Mouse (Mus musculus): ENCODE results near the gene Vkorc1l1.

The Vkorc1l1 gene

GRCm38 (mm10) chr5:130002301-130003146 lies 60.8 kb downstream of the Vkorc1l1 start, which contains the start of gene Gusb:
Gene Gusb (minus strand): TSS chr5:130003049.
- peak; percentile 83 for DNase-seq

GRCm38 (mm10) chr5:130003229-130003628 lies 61.5 kb downstream of the Vkorc1l1 start:
- DNase-seq, result peak; percentile 25

DNA sequence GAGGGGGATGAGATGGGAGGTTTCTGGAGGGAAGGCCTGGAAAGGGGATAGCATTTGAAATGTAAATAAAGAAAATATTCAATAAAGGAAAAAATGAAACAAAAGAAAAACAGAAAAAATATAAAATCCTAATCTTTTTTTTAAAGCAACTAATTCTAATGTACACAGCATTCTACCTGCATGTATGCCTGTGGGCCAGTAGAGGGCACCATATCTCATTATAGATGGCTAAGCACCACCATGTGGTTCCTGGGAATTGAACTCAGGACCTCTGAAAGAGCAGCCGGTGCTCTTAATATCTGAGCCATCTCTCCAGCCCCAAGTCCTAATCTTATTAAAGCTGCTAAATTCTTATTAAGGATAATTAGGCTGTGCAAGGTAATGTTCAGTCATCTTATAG lies 65.6 kb downstream of the Vkorc1l1 start:
- no peak for DNase-seq

DNA sequence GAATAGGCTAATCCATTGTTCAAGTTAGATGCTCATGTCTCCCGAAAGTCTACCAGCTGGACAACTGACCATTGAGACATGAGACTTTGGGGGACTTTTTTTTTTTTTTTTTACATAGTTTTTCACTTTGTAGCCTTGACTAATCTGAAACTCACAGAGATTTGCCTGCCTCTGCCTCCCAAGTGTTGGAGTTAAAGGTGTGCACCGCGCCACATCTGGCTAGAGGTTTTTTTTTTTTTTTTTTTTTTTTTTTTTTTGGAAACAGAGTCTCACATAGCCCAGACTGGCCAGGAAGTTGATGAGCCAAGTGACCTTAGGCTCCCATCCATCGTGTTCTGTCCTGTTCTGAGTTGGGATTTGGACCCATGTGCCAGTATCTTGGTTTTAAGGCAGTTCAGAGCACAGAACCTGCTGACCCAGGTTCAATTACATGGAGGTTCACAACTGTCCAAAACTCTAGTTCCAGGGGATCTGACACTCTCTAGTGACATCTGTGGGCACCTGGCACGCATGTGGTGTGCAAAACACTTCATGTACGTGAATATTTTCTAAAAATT lies 66.3 kb downstream of the Vkorc1l1 start:
- DNase-seq, result no peak

DNA sequence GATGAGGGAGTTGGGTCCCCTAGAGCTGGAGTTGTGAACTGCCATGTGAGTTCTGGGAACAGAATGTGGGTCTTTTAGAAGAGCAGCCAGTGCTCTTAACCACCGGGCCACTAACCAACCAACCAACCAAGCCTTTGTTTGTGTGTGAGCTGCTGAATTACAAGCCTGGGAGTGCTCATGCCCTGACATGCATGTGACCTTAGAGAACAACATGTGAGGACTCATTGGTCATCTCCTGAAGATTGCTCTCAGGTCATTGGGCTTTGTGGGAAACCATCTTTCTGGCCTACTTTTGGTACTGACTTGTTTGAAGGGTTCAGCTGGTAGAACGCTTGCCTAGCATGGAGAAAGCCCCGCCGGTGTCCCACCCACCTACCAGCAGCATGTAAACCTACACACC lies 68.0 kb downstream of the Vkorc1l1 start:
- no peak for DNase-seq

DNA sequence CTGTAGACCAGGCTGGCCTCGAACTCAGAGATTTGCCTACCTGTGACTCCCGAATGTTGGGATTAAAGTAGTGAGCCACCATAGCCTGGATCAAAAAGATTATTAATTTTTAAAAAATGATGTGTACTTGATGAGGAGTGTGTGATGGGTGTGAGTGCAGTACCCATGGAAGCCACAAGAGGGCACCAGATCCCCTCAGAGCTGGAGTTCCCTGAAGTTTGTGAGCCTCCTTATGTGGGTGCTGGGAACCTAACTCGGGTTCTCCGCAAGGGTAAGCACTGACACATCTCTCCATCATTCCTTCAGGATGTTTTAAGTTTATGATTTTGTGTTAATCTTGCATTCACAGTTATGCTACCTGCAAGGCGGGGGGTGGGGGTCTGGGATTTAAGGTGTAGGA lies 69.2 kb downstream of the Vkorc1l1 start:
- no peak for DNase-seq

- no peak for DNase-seq
Observed at GRCm38 (mm10) chr5:130015104-130015503, 73.3 kb downstream of the Vkorc1l1 start.

GRCm38 (mm10) chr5:130019461-130019860 lies 77.7 kb downstream of the Vkorc1l1 start:
- no peak for DNase-seq

- no peak for DNase-seq
Observed at GRCm38 (mm10) chr5:130021361-130021966, 79.7 kb downstream of the Vkorc1l1 start.

DNA sequence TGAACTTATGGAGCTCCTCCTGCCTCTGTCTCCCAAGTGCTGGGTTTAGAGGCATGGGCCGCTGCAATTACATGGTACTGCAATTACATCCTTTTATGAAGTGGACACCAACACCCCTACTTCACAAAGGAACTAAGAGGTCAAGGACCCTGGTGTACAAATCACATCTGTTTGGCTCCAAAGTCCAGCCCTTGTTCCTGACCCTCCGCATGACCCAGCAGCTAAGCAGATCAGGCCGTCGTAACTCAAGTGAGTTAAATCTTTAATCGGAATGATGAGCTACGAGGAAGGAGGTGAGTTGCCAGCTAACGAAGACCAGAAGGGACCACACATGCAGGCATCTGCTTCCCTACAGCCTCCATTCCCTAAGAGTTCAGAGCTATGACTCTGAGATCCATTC lies 80.6 kb downstream of the Vkorc1l1 start:
- no peak for DNase-seq

DNA sequence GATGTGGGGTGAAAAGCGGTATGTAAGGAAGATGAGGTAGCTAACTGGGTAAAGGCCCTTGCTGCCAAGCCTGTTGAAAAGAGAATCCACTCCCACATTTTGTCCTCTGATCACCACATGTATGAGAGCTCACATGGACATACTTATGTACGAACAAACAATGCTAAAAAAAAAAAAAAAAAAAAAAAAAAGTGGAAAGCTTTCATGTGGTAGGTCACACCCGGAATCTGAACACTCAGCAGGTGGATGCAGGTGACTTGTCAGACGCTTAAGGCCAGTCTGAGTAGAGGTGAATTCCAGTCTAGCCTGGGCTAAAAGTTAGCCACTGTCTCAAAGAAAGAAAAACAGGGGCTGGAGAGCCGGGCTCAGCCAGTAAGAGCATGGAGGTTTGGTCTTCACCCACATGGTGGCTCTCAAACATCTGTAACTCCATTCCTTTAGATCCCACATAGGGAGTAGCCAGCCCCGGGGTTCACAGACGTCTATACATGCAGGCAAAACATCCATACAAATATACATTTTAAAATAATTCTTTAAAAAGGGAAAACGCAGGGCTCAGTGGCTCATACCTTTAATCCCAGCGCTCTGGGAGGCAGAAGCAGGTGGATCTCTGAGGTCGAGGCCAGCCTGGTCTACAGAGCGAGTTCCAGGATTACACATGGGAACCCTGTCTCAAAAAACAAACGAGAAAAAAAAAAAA lies 81.4 kb downstream of the Vkorc1l1 start:
- no peak for DNase-seq

GRCm38 (mm10) chr5:130023767-130024539 lies 82.2 kb downstream of the Vkorc1l1 start:
- peak; percentile 90 for DNase-seq

GRCm38 (mm10) chr5:130027134-130027533 lies 85.4 kb downstream of the Vkorc1l1 start:
- no peak for DNase-seq

- no peak for DNase-seq
Observed at GRCm38 (mm10) chr5:130027696-130028095, 85.9 kb downstream of the Vkorc1l1 start.

DNA sequence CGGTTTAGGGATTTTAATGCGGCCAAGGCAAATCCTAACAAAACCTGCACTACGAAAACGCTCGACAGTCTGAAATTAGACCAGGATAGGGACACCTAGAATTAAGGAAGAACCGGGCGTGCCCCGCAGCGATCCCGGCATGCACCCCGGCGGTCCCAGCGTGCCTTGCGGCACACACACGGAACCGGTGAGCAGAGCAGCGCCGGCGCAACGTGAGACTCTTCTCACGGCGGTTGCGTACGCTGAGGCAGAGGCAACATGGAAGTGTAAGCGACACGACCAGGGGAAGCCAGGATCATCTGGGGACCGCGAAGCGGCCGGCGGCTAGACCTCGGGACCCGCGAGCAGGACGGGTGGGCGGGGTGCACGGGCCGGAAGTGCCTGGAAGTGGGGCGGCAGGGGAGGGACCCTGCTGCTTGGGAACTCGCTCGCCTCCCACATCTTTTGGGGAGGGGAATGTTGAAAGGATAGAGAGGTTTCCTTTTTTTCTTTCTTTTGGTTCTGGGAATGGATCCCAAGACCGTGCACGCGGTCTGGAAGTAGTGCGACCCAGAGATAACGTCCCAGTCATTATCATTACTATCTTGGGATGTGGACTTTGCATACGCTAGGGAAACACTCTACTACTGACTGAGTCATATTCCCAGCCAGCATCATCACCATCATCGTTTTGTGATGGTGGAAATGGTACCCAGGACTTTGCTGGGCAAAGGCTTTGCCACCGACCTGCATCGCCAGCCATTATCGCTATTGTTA lies 87.5 kb downstream of the Vkorc1l1 start, which contains the start of the genes Asl and Crcp:
Gene Asl (minus strand): TSS at position 106 of the 756 bp plus-strand sequence.
Gene Crcp (plus strand): TSS at position 149 of the 756 bp plus-strand sequence.
- peak; percentile 90 for DNase-seq

DNA sequence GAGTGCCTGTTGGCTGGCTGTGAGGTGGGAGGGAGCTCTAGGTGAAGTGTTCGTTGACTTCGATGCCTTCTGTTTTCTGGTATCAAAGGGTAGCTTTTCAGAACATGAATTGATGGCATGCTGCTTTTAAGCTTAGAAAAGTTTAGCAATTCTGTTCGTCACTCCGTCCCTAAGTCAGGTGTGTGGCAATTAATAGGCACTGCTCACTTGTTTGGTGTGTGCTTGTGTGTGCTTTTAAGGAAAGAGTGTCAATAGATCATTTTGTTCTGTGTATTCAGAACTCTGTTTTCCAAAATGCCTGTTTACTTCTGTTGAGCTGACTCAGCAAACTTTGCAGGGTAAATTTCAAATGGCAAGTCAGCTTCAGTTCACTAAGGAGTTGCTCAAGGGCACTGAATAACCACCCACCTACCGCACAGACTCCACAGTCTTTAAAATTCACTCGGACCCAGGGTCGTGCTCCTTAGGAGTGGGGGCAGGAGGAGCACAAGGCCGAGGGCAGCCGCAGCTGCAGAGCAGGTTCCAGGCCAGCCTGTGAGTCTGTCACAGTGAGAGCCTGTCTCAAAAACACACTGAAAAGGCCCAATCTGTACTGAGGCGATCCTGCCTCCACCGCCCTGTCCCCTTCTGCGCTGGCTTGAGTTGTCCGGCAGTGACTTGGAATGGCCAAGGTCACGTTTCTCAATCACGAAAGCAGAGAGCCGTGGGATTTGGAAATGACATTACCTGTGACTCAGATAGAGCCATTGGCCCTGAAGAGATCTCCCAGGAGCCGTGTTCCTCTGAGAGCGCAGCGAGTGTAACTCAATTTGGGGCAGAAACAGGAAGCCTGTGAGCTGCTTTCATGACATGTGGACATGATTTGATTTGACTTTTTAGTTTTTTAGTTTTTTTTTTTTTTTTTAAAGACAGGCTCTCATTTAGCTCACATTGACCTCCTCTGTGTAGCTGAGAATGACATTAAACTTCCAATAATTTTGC lies 89.9 kb downstream of the Vkorc1l1 start:
- DNase-seq, result no peak

GRCm38 (mm10) chr5:130033869-130034268 lies 92.1 kb downstream of the Vkorc1l1 start:
- no peak for DNase-seq
